Mouse (Mus musculus): ENCODE data around the gene Pbrm1.

Pbrm1 gene

DNA sequence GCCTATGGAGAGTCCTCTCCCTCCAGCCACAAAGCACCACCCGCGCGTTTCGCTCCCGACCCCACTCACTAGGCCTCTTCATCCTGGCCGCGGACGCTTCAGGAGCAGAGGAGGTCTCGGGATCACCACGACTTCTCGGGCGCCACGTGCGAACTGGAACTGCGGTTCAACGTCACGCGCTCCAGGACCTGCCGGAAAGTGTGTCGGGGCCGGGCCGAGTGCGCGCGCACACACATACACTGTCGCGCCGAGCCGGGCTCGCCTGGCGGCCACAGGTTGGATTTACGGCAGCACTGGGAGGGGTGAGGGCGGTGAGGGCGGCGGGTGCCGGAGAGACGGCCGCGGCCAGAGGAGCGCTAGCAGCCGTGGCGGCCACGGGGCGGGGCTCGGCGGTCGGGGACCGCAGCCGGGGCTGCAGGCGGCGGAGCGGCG, at the start of gene Pbrm1, which contains the start of gene Gnl3:
Gene Pbrm1 (plus strand): TSS at position 279 of the 432 bp plus-strand sequence.
Gene Gnl3 (minus strand): TSS at position 293 of the 432 bp plus-strand sequence.
- DNase-seq, result peak; percentile 95 to 97

DNA sequence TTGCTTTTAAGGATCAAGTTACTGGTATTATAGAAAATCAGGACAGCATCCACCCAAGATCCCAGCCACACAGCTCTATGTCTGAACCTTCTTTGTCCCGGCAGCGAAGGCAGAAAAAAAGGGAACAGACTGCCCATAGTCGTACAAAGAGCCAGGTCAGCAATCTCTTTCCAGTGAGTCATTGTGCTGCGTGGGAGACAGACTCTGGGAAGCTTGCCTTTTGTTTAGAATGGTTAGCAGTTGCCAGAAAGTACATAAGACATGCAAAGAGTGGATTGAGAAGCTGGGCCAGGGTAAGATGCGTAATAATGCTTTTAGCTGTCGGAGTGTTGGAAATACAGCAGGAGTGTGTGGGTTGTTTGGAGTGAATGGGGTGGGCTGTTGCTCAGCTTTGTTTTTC, 44.7 kb upstream of the Pbrm1 start:
- no peak for DNase-seq

- DNase-seq, result no peak
Observed at GRCm38 (mm10) chr14:30976222-30976621, 42.7 kb upstream of the Pbrm1 start.

DNA sequence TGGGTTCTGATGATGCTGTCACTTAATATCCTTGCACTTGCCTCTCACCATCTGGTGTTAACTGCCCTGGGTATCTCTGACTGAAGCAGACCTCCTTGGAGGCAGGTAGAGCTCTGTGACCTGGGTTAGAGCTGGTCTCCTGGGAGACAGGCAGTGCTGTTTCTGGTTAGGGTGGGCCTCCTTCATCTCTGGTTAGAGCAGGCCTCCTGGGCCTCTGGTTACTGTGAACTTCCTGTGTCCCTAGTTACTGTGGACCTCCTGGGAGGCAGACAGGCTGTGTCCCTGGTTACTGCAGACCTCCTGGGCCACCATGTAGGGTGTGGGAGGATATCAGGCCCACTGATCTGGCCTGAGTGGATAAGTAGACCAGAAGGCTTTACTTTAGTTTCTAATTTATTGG, 22.5 kb upstream of the Pbrm1 start:
- no peak for DNase-seq

DNA sequence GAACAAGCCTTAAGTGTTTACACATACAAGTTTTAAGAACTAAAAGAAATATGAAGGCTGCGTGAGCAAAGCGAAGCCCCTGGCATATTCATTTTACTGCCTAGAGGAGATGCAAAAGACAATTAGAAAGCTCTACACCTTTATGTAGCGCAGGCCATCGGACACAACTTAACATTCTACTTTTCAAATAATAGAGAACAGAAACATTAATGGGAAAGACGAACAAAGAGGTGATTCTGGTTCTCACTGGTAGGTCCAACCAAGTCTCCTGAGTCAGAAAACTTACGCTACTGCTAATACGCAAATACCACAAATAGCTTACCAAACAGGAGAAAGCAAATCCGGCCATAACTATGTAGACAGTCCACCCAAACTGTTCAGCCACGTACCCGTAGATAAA, 18.6 kb upstream of the Pbrm1 start:
- no peak for DNase-seq

- no peak for DNase-seq
Observed at GRCm38 (mm10) chr14:31000816-31001306, 18.1 kb upstream of the Pbrm1 start.

DNA sequence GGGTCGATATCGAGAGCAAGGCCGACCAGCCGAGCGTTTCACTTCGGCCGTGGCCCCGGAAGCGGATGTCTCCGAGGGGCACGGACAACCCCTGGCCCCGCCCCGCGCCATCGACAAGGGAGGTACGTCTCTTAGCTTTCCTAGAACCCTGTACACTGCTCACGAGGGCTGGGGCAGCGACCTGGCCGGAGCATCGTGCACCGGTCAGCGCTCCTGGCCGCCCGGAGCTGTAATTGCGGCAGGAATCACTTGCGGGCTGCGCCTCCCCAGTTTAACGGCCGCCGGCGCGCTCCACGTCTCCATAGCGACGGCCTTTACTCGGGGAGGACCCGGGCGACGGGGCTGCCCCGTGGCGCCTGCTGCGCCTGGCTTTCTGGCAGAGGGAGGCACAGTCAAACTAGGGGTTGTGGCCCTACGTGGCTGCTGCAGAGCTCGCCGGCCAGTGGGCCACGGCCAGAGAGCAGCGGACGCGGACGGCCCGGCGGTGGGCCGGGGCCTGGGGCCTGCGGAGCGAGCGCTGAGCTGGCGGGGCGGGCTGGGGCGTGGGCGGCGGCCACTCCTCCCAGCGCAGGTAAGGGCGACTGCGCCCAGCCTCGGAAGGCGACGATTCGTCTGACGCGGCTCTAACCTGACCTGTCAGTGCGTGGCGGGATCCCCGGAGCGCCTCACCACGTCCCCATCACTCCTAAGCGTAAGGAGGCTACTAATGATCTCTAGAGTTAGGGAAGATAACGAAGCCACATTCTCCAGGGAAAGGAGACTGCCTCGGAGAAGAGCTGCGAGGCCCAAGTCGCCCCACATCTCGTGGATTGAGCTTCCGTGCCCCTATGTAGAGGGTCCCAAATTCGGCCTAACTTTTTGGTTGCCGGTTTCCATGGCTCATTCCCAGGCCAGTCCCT, 17.4 kb upstream of the Pbrm1 start, which contains the start of the genes Glt8d1 and Spcs1:
Gene Glt8d1 (plus strand): TSS at position 94 of the 899 bp plus-strand sequence.
Gene Spcs1 (minus strand): TSS at position 366 of the 899 bp plus-strand sequence.
- peak; percentile 85 to 88 for DNase-seq

- DNase-seq, result no peak
Observed at GRCm38 (mm10) chr14:31004527-31004926, 14.4 kb upstream of the Pbrm1 start.

DNA sequence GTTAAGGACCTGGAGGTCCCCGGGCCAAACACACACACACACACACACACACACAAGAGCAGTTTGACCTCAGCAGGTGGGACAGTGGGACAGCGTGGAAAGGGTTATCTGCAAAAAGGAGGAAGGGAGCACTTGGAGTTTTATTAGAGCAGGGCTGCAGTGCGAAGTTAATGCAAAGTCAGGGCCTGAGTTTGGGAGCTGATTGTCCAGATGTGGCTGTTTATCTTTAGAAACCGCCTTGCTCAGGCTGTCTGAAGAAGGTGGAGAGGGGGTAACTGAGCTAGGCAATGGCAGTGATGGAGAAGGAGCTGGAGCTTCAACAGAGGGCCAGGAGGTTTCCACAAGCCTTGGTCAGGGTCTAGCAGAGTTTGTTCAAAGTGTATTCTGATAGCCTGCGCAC, 12.2 kb upstream of the Pbrm1 start:
- DNase-seq, result no peak

- DNase-seq, result no peak
Observed at GRCm38 (mm10) chr14:31011588-31011987, 7.3 kb upstream of the Pbrm1 start.

GRCm38 (mm10) chr14:31013928-31014327, 5.0 kb upstream of the Pbrm1 start:
- DNase-seq, result no peak

DNA sequence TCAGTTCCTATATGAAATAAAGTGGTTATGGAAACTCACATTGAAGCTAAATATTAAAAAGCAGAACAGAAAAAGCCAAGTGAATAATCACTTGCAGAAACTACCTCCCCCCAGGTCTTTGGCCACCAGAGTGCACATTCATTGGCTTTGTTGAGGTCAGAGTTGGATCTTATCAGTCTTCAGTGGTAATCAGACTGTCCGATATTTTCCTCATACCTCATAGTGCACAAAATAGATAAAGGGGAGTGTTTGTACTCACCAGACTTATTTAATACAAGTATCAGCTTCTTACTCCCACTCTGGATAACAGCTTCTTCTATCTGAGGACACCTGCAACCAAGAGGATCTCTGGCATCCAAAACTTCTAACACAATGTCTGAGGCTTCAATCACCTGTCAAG, 2.9 kb upstream of the Pbrm1 start:
- DNase-seq, result no peak

GRCm38 (mm10) chr14:31017854-31018253, 1.1 kb upstream of the Pbrm1 start:
- peak; percentile 5 to 16 for DNase-seq

GRCm38 (mm10) chr14:31019331-31020205, 630 bp downstream of the Pbrm1 start:
- peak; percentile 82 to 92 for DNase-seq

GRCm38 (mm10) chr14:31022579-31022978, 3.6 kb downstream of the Pbrm1 start:
- no peak for DNase-seq

DNA sequence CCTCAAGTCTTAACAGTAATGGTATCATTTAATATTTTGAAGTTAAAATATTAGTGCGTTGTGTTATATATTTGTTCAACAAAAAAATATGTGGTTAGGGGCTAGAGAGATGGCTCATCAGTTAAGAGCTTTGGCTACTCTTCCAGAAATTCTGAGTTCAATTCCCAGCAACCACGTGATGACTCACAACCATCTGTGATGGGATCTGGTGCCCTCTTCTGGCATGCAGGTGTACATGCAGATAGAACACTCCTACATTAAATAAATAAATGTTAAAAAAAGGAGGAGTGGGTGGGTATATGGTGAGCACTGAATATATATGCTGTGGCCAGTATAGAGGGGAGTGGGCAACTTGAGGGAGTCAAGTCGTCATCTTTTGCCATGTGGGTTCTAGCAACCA, 6.8 kb downstream of the Pbrm1 start:
- DNase-seq, result peak; percentile 9 to 13

DNA sequence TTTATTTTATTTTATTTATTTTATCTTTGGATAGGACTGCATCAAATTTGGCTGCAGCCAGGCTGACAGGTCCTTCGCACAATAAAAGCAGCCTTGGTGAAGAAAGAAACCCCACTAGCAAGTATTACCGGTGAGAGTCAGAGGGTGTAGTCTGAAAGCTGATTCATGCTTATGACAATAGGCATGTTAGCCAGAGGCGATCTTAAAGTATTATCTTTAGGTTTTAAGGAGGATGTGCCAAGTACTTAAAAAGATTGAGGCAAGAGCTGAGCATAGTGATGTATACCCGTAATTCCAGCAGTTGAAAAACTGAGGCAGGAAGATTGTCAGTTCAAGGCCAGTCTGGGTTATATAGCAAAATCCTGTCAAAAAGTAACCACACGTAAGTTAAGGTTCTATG, 26.4 kb downstream of the Pbrm1 start:
- no peak for DNase-seq

GRCm38 (mm10) chr14:31045817-31046216, 26.9 kb downstream of the Pbrm1 start:
- no peak for DNase-seq

GRCm38 (mm10) chr14:31062277-31062676, 43.3 kb downstream of the Pbrm1 start:
- DNase-seq, result no peak

DNA sequence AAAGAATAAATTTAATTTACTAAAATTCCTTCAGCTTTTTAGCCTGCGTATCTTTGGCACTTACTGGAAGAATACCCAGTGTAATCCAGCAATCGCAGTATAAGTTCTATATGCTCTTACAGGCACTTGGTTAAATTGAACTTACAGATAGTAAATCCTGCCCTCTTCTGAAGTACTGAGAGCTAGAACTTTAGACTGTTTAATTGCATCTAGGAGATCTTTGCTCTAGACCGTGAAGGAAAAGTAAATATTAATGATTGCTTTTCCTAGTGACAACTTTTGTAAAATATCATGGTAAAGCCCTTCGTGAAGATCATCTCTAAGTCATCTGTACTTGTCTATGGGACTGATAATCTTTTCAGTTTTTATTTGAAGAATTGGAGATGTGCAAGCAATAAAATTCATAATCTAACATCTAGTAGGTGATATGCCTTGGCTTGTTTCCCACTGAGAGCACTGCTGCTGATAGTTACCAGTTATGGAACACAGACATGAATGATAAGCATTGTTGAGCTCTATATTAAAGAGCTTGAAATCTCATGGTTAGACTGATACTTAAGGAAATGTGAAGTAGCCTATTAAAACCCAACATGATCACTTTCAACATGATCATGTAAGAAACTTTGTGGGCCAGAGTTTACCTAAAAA, 50.3 kb downstream of the Pbrm1 start:
- DNase-seq, result no peak

- no peak for DNase-seq
Observed at GRCm38 (mm10) chr14:31078597-31079208, 59.8 kb downstream of the Pbrm1 start.
